ENCODE assay signal across 10 mouse cellular contexts in genomic region chr3:134099471-134100125, GRCm38 (mm10).
DNase-seq lines count a peak whose midpoint lies in the region; ATAC-seq and TF ChIP-seq lines count a peak whose summit lies in the region.
"Had no signal": no experiment of that assay in that cellular context is flagged by ENCODE, and none has a peak within 500 bp of the region (broad histone marks: within the 10 kb centered on the region; RNA-seq: fewer than 3 reads in every experiment).

No protein-coding gene starts in this region.

- no peak for TF ChIP-seq EP300 in stomach, postnatal 0 days (optimal IDR thresholded peaks at IDR 0.05)

- no peak overlapping the region for H3K9ac ChIP-seq in intestine, embryonic 16.5 days (ENCODE audit: low read depth, low read length)
- no peak overlapping the region for H3K9ac ChIP-seq in limb, embryonic 11.5 days (ENCODE audit: low read length)
- no peak overlapping the region for H3K9ac ChIP-seq in stomach, postnatal 0 days (ENCODE audit: low read length)
- H3K9ac ChIP-seq: heart, embryonic 15.5 days had no signal

- no peaks in the 10 kb centered on the region for H3K36me3 ChIP-seq in embryonic facial prominence, embryonic 10.5 days (replicated peaks)
- H3K36me3 ChIP-seq in intestine, embryonic 16.5 days (ENCODE audit: control insufficient read depth, insufficient read depth, low read length): no peaks in the 10 kb centered on the region
- no peaks in the 10 kb centered on the region for H3K36me3 ChIP-seq in limb, embryonic 11.5 days (ENCODE audit: control insufficient read depth, insufficient read depth, low read length)
- H3K36me3 ChIP-seq in stomach, postnatal 0 days (ENCODE audit: control insufficient read depth, insufficient read depth, low read length): no peaks in the 10 kb centered on the region
- H3K36me3 ChIP-seq: heart, embryonic 15.5 days had no signal

- H3K9me3 ChIP-seq in embryonic facial prominence, embryonic 10.5 days: no peaks in the 10 kb centered on the region
- no peaks in the 10 kb centered on the region for H3K9me3 ChIP-seq in intestine, embryonic 16.5 days (ENCODE audit: control insufficient read depth, low read length)
- no peaks in the 10 kb centered on the region for H3K9me3 ChIP-seq in limb, embryonic 11.5 days (ENCODE audit: control insufficient read depth, low read length)
- H3K9me3 ChIP-seq in stomach, postnatal 0 days (ENCODE audit: control insufficient read depth, low read length): no peaks in the 10 kb centered on the region
- H3K9me3 ChIP-seq: heart, embryonic 15.5 days had no signal

- no peak overlapping the region for H3K4me3 ChIP-seq in embryonic facial prominence, embryonic 10.5 days
- H3K4me3 ChIP-seq in intestine, embryonic 16.5 days (ENCODE audit: low read length): no peak overlapping the region
- H3K4me3 ChIP-seq in limb, embryonic 11.5 days (ENCODE audit: low read depth, low read length): no peak overlapping the region
- no peak overlapping the region for H3K4me3 ChIP-seq in stomach, postnatal 0 days (ENCODE audit: low read depth, low read length)
- H3K4me3 ChIP-seq: heart, embryonic 15.5 days; myocyte had no signal

- TF ChIP-seq CTCF in stomach, postnatal 0 days (IDR thresholded peaks at IDR 0.05; ENCODE audit: low read depth): no peak

- 68% methylated on average over 3 of the region's 3 CpGs for WGBS in embryonic facial prominence, embryonic 10.5 days
- whole genome bisulfite sequencing in intestine, embryonic 16.5 days: 65% methylated on average over 3 of the region's 3 CpGs
- WGBS in limb, embryonic 11.5 days: 60% methylated on average over 3 of the region's 3 CpGs
- 59% methylated on average over 3 of the region's 3 CpGs for WGBS in stomach, postnatal 0 days

- DNase-seq in heart, postnatal 4 days: peak; percentile 55
- DNase-seq in heart, postnatal 36 days: no peak
- peak; percentile 68 for DNase-seq in NIH3T3 (ENCODE audit: low read depth)
- peak; percentile 49 for DNase-seq in embryonic facial prominence, embryonic 10.5 days (ENCODE audit: low spot score)
- DNase-seq in limb, embryonic 11.5 days (ENCODE audit: low spot score): peak; percentile 63
- peak; percentile 27 for DNase-seq in stomach, postnatal 0 days (ENCODE audit: low spot score)
- no peak for DNase-seq in gastrocnemius, adult 18-20 months (ENCODE audit: low spot score)

- peaks cover 24% of the 10 kb centered on the region for H3K4me1 ChIP-seq in embryonic facial prominence, embryonic 10.5 days
- H3K4me1 ChIP-seq in intestine, embryonic 16.5 days (ENCODE audit: control insufficient read depth, insufficient read depth, low read length): peaks cover 5% of the 10 kb centered on the region; the same call in 1 of the 2 replicates
- H3K4me1 ChIP-seq in limb, embryonic 11.5 days (ENCODE audit: control insufficient read depth, insufficient read depth, low read length): no peaks in the 10 kb centered on the region
- no peaks in the 10 kb centered on the region for H3K4me1 ChIP-seq in stomach, postnatal 0 days (replicated peaks; ENCODE audit: control insufficient read depth, insufficient read depth)

- H3K27ac ChIP-seq in embryonic facial prominence, embryonic 10.5 days (replicated peaks): no peak overlapping the region; the same call in 1 of the 2 replicates
- no peak overlapping the region for H3K27ac ChIP-seq in intestine, embryonic 16.5 days (ENCODE audit: low read length)
- no peak overlapping the region for H3K27ac ChIP-seq in limb, embryonic 11.5 days (replicated peaks; ENCODE audit: low read depth, low read length)
- H3K27ac ChIP-seq in stomach, postnatal 0 days (replicated peaks): no peak overlapping the region
- H3K27ac ChIP-seq: heart, embryonic 15.5 days had no signal

- H3K27me3 ChIP-seq in embryonic facial prominence, embryonic 10.5 days (replicated peaks; ENCODE audit: low read depth, poor library complexity, severe bottlenecking): no peaks in the 10 kb centered on the region
- no peaks in the 10 kb centered on the region for H3K27me3 ChIP-seq in intestine, embryonic 16.5 days (replicated peaks; ENCODE audit: control insufficient read depth, insufficient read depth, low read length)
- no peaks in the 10 kb centered on the region for H3K27me3 ChIP-seq in limb, embryonic 11.5 days (ENCODE audit: control insufficient read depth, insufficient read depth, low read length)
- H3K27me3 ChIP-seq in stomach, postnatal 0 days (ENCODE audit: control insufficient read depth, insufficient read depth, low read length): no peaks in the 10 kb centered on the region
- H3K27me3 ChIP-seq: heart, embryonic 15.5 days had no signal

- peak; percentile 89 for ATAC-seq in intestine, embryonic 16.5 days
- no peak for ATAC-seq in limb, embryonic 11.5 days (ENCODE audit: insufficient number of reproducible peaks, low FRiP score, low TSS enrichment, low read depth)
- ATAC-seq in stomach, postnatal 0 days (ENCODE audit: low FRiP score, low TSS enrichment): no peak

- H3K4me2 ChIP-seq in intestine, embryonic 16.5 days (ENCODE audit: low read depth, low read length): no peak overlapping the region
- H3K4me2 ChIP-seq in limb, embryonic 11.5 days (ENCODE audit: low read depth, severe bottlenecking): no peak overlapping the region
- H3K4me2 ChIP-seq in stomach, postnatal 0 days (replicated peaks; ENCODE audit: low read depth): no peak overlapping the region
- H3K4me2 ChIP-seq: heart, embryonic 15.5 days had no signal

- intact Hi-C loops in heart, postnatal 36 days (cut with DNase I): no loop called here

Comparison
In these comparisons a context has a peak if more than half of its experiments do, and no peak if none do; other contexts are left out.
1. DNase-seq: peak in heart, postnatal 4 days (single experiment), NIH3T3 (single experiment), embryonic facial prominence, embryonic 10.5 days (single experiment), limb, embryonic 11.5 days (single experiment) and stomach, postnatal 0 days (single experiment); none in heart, postnatal 36 days (0 of 2) and gastrocnemius, adult 18-20 months (single experiment).